Mouse (Mus musculus): ENCODE measurements around the gene Tmub2. TPM values are rescaled to one million over a fixed set of nuclear protein-coding genes. Genes with fewer than 3 reads are reported as not detected.

Gene Tmub2
- polyA plus RNA-seq, 1 experiment: 8.1 TPM

DNA sequence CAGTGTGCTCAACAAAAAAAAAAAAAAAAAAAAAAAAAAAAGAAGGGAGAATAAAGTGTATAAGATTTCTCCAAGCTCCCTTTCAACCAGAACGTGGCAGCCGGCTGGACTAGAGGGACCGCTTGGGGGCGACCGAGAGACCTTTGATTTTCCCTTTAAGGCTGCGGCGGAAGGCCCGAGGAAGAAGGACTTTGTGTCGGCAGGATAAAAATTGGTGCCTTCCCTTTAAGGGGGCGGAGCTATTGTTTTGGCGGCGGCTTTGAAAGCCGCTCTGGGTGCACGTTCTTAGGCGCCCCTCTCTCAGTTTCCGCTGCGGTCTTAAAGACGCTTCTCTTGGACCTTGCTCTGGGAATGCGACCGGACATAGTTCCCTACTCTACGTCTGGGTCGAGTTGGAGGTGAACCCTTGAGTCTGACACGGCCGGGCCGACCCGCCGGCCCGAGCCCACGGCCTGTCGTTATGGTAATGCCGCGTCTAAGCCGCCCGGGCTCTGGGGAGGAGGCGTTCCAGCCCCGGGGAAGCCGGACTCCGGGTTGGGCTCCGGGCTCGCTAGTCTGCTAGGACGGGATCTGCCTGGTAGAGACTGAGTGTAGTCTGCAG, 36.0 kb upstream of the Tmub2 start, which contains the start of gene BC030867:
BC030867 (plus strand) TSS at position 253 of the 601 bp plus-strand sequence.
- peak within 1 kb of the TSS; percentile 78 for H3K4me3 ChIP-seq (replicated peaks)
- peaks cover 21% of the 10 kb centered on the region for H3K4me1 ChIP-seq (ENCODE audit: control insufficient read depth)
- peaks cover 23% of the 10 kb centered on the region for H3K27me3 ChIP-seq (ENCODE audit: control insufficient read depth)
- no peaks in the 10 kb centered on the region for H3K9me3 ChIP-seq (ENCODE audit: control insufficient read depth, low read length)
- peaks cover 28% of the 10 kb centered on the region for H3K36me3 ChIP-seq (ENCODE audit: control insufficient read depth)
- TF ChIP-seq TAL1 (IDR thresholded peaks at IDR 0.05; ENCODE audit: low read length) (no peak), GATA1 (IDR thresholded peaks at IDR 0.05; ENCODE audit: low read length) (no peak)

DNA sequence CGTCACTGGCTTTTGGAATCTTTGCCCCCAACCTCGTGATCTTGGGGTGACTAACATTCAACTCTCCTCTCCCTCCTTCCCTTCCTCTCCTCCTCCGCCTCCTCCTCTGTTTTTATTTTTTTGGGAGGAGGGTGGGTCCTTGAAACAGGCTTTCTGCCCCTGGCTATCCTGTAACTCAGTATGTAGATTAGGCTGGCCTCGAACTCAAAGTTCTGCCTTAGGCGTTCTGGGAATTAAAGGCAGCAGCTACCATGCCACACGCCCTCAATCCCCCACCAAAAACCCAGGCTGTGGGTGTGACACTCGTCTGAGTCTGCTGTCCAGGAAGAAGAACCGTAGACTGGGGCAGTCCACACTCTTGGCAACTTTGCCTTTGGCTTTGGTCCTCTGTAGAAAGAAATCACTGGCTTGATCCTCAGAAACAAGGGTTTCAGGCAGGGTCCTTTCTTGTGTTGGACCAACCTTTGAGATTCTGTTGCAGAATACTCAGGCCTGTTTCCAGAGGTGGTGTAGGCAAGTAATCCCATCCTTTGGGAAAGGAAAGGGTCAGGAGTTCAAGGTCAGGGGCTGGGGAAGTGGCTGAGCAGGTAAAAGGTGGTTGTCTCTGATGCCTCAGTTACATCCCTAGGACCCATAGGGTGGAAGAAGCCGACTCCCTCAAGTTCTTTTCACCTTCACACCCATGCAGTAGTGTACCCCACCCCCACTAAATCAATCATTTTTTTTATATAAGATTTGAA, 35.2 kb upstream of the Tmub2 start:
- Histone ChIP-seq H3K27me3 (ENCODE audit: control insufficient read depth) (peaks cover 20% of the 10 kb centered on the region), H3K36me3 (ENCODE audit: control insufficient read depth) (peaks cover 35% of the 10 kb centered on the region), H3K9me3 (ENCODE audit: control insufficient read depth, low read length) (no peaks in the 10 kb centered on the region), H3K4me1 (ENCODE audit: control insufficient read depth) (peaks cover 19% of the 10 kb centered on the region), H3K4me3 (replicated peaks) (peak overlapping the region; percentile 78)
- TF ChIP-seq GATA1 (IDR thresholded peaks at IDR 0.05; ENCODE audit: low read length) (no peak), TAL1 (IDR thresholded peaks at IDR 0.05; ENCODE audit: low read length) (no peak)

DNA sequence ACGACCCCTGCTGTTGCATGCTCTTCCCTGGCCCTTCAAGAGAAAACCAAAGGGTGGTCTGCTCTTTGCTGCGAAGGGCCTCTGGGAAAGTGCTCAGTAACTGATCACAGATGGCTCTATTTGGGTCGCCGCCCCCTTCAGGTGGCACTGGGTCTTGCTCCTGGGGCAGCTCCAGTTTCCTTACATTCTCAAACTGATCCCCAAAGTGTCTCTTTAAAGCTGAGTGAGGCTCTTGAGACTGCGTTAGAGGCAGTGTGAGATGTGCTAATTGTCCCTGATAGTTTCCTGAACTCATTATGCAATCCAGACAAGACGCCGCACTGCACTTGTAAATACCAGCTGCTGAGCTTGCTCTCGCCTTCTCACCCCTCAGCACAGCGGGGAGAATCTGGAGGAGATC, 27.2 kb upstream of the Tmub2 start:
- TF ChIP-seq TAL1 (IDR thresholded peaks at IDR 0.05; ENCODE audit: low read length) (no peak), GATA1 (IDR thresholded peaks at IDR 0.05; ENCODE audit: low read length) (no peak)
- Histone ChIP-seq H3K36me3 (ENCODE audit: control insufficient read depth) (peaks cover 87% of the 10 kb centered on the region), H3K9me3 (ENCODE audit: control insufficient read depth, low read length) (no peaks in the 10 kb centered on the region), H3K4me3 (replicated peaks) (no peak overlapping the region), H3K4me1 (ENCODE audit: control insufficient read depth) (peaks cover 14% of the 10 kb centered on the region), H3K27me3 (ENCODE audit: control insufficient read depth) (no peaks in the 10 kb centered on the region)

DNA sequence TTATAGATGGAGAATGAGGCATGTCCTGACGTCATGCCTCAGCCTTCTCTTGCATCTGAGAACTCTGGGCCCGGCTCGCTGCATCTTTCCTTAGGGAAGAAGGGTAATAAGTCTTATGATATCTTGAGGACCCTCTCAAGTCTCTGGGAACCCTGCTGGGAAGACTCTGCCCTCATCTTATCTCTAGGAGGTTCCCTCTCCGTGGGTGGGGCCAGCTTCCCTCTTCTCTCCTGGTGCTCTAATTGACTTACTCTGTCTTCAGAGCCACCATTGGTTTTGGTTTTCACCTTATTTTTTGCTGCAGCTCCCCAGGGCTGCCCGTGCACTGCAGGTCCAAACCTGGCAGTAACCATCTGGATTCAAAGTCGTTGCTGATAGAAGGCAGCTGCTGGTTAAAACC, 26.6 kb upstream of the Tmub2 start:
- H3K4me1 ChIP-seq (ENCODE audit: control insufficient read depth): peaks cover 14% of the 10 kb centered on the region
- TF ChIP-seq GATA1 (IDR thresholded peaks at IDR 0.05; ENCODE audit: low read length) (no peak), TAL1 (IDR thresholded peaks at IDR 0.05; ENCODE audit: low read length) (no peak)
- H3K36me3 ChIP-seq (ENCODE audit: control insufficient read depth): peaks cover 90% of the 10 kb centered on the region
- H3K27me3 ChIP-seq (ENCODE audit: control insufficient read depth): no peaks in the 10 kb centered on the region
- H3K4me3 ChIP-seq (replicated peaks): no peak overlapping the region
- no peaks in the 10 kb centered on the region for H3K9me3 ChIP-seq (ENCODE audit: control insufficient read depth, low read length)

DNA sequence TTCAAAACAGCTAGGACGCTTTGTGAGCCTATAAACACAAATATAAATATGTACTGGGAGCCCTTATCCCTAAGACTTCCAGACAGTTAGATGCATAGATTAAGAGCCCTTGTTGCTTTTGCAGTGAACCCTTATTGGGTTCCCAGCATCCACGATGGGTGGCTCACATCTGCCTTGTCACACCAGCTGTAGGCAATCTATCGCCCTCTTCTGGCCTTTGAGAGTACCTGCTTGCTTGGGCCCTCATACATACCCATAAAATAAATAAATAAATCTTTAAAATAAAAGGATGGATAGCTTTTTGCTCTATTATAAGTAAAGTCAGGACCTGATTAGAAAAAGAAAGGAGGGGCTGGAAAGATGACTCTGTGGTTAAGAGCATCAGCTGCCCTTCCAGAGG, 26.2 kb upstream of the Tmub2 start:
- H3K9me3 ChIP-seq (ENCODE audit: control insufficient read depth, low read length): no peaks in the 10 kb centered on the region
- peaks cover 14% of the 10 kb centered on the region for H3K4me1 ChIP-seq (ENCODE audit: control insufficient read depth)
- peaks cover 91% of the 10 kb centered on the region for H3K36me3 ChIP-seq (ENCODE audit: control insufficient read depth)
- TF ChIP-seq TAL1 (IDR thresholded peaks at IDR 0.05; ENCODE audit: low read length) (no peak), GATA1 (IDR thresholded peaks at IDR 0.05; ENCODE audit: low read length) (no peak)
- H3K4me3 ChIP-seq (replicated peaks): no peak overlapping the region
- no peaks in the 10 kb centered on the region for H3K27me3 ChIP-seq (ENCODE audit: control insufficient read depth)

DNA sequence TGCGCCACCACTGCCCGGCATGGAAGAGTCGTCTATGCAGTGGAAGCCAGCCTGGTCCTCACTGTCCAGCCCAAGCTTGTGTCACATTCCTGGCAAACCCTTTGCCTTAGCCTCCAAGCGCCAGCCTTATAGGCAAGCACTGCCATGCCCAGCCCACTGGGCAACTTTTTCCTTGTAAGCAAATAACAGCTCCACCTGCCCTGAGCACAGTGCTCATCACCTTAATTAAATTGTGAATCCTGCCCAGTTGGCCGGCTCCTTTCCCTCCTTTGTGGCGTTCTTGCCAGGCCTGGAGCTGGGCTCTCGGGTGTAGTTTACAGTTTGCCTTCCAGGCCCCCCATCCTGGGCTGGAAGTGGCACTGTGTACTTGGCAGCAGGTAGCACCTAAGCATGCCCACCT, 21.5 kb upstream of the Tmub2 start:
- peaks cover 13% of the 10 kb centered on the region for H3K4me1 ChIP-seq (ENCODE audit: control insufficient read depth)
- no peaks in the 10 kb centered on the region for H3K27me3 ChIP-seq (ENCODE audit: control insufficient read depth)
- no peak overlapping the region for H3K4me3 ChIP-seq (replicated peaks)
- TF ChIP-seq TAL1 (IDR thresholded peaks at IDR 0.05; ENCODE audit: low read length): no peak
- TF ChIP-seq GATA1 (IDR thresholded peaks at IDR 0.05; ENCODE audit: low read length): no peak
- peaks cover 61% of the 10 kb centered on the region for H3K36me3 ChIP-seq (ENCODE audit: control insufficient read depth)
- H3K9me3 ChIP-seq (ENCODE audit: control insufficient read depth, low read length): no peaks in the 10 kb centered on the region

DNA sequence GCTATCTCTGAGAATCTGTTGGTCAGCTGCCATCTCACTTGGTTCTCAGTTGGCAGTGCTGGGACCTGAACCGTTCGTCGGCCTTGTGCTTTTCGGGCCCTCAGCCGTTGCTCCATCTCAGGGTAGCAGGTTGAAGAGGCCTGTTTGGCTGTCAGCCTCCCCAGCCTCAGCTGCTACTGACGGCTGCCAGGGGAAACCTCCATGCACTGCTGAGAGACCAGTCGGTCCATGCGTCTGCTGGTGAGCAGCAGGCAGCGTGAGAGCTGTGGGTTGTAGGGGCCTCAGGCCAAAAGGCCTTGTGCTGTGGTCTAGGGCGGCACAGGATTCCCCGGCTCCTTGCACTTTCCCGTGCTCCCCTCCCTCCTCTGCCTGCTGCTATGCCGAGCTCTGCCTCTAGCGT, 18.9 kb upstream of the Tmub2 start:
- H3K9me3 ChIP-seq (ENCODE audit: control insufficient read depth, low read length): no peaks in the 10 kb centered on the region
- TF ChIP-seq GATA1 (IDR thresholded peaks at IDR 0.05; ENCODE audit: low read length) (no peak), TAL1 (IDR thresholded peaks at IDR 0.05; ENCODE audit: low read length) (no peak)
- H3K4me1 ChIP-seq (ENCODE audit: control insufficient read depth): peaks cover 10% of the 10 kb centered on the region
- H3K4me3 ChIP-seq (replicated peaks): no peak overlapping the region
- peaks cover 39% of the 10 kb centered on the region for H3K36me3 ChIP-seq (ENCODE audit: control insufficient read depth)
- no peaks in the 10 kb centered on the region; the same call in 1 of the 2 replicates for H3K27me3 ChIP-seq (ENCODE audit: control insufficient read depth)

DNA sequence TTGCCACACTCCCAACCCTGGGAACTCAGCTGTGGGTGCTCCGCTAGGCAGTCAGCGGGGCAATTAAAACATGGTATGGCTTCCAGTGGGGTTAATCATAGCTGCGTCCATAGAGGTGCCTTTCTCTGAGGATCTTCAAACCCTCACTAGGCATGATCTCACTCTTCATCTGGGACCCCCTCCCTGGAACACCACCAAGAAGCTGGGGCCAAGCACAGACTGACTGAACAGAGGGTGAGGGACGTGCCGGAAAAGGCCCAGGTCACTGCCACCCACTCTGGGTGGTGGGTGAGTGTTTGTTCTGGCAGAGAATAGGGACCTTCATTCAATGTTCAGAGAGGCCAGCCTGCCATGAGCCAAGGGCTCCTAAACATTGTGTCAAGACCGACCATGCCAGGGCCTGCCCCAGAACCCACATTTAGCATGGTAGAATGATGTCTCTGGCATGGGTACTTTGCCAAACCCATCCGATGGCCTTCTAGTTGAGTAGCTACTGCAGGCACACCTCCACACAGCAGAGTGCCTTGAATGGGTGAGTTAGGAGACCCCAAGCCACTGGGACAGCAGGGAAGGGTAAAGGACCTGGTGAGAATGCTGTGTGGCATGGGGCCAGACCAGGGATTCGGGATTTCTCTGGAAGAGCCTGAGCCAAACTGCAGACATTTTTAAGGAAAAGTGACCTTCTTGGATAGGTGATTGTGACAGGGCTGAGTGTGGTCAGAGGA, 17.9 kb upstream of the Tmub2 start:
- TF ChIP-seq GATA1 (IDR thresholded peaks at IDR 0.05; ENCODE audit: low read length): no peak
- TF ChIP-seq TAL1 (IDR thresholded peaks at IDR 0.05; ENCODE audit: low read length): no peak
- Histone ChIP-seq H3K27me3 (ENCODE audit: control insufficient read depth) (no peaks in the 10 kb centered on the region; the same call in 1 of the 2 replicates), H3K9me3 (ENCODE audit: control insufficient read depth, low read length) (no peaks in the 10 kb centered on the region)

DNA sequence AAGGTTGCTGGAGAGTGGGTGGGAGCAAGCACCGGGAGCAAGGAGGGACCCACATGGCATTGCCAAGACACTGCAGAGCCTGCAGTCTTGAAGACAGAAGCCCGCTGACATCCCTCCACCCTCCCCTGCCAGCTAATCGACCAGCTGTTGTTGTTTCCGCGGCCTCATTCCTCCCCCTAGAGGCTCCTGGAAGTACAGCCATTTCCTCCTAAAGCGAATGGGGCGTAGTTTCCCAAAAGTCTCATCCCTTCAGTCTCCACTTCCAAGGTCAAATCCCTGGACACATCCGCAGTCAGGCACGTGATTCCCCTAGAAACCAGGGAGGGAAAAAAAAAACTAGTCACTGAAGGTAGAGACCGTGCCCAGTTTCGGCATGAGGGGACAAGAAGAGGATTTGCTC, 17.3 kb upstream of the Tmub2 start:
- Histone ChIP-seq H3K4me3 (replicated peaks) (no peak overlapping the region), H3K9me3 (ENCODE audit: control insufficient read depth, low read length) (no peaks in the 10 kb centered on the region), H3K27me3 (ENCODE audit: control insufficient read depth) (no peaks in the 10 kb centered on the region; the same call in 1 of the 2 replicates), H3K36me3 (ENCODE audit: control insufficient read depth) (peaks cover 25% of the 10 kb centered on the region), H3K4me1 (ENCODE audit: control insufficient read depth) (peaks cover 10% of the 10 kb centered on the region)
- TF ChIP-seq GATA1 (IDR thresholded peaks at IDR 0.05; ENCODE audit: low read length): no peak
- no peak for TF ChIP-seq TAL1 (IDR thresholded peaks at IDR 0.05; ENCODE audit: low read length)

More for the DNA sequence above, 17.9 kb upstream of the Tmub2 start:
- H3K36me3 ChIP-seq (ENCODE audit: control insufficient read depth): peaks cover 32% of the 10 kb centered on the region
- peaks cover 10% of the 10 kb centered on the region for H3K4me1 ChIP-seq (ENCODE audit: control insufficient read depth)
- H3K4me3 ChIP-seq (replicated peaks): no peak overlapping the region

All from erythroblast, embryonic 14.5 days (primary cell).